Mouse (Mus musculus) brain, embryonic 14.5 days (tissue): ENCODE data around the gene Tarbp1. TPM values are rescaled to one million over a fixed set of nuclear protein-coding genes. Genes with fewer than 3 reads are reported as not detected.

Source experiments
- DNase-seq: peaks from one replicate; pipeline ENCODE4 v3.0.0-alpha.2; 2011; ENCODE audit warnings: low read depth
- CTCF ChIP-seq: fragments of 200-500 bp; IDR thresholded peaks from 2 replicates; pipeline ENCODE4 v1.5.1; 2012; ENCODE audit warnings: inconsistent platforms, mild to moderate bottlenecking, moderate library complexity, borderline replicate concordance; ENCODE audit not compliant: insufficient read depth, insufficient read length; ENCODE audit errors: extremely low read depth
- POLR2A ChIP-seq: fragments of 200-500 bp; IDR thresholded peaks from 2 replicates; pipeline ENCODE4 v1.6.1; 2012; ENCODE audit warnings: mild to moderate bottlenecking, inconsistent platforms, borderline replicate concordance; ENCODE audit not compliant: poor library complexity, insufficient read depth, insufficient read length, severe bottlenecking; ENCODE audit errors: extremely low read depth
- polyA plus RNA-seq: library from polyadenylated mRNA; depleted of rRNA; stranded (reverse); fragments of >200 nt; gene quantifications from 2 replicates; pipeline ENCODE4 v1.2.3, GENCODE M21; 2012; rRNA removed

Gene Tarbp1
- polyA plus RNA-seq: 5.9 and 6.4 TPM in 2 replicates

GRCm38 (mm10) chr8:126474299-126475187 is at the start of gene Tarbp1:
TSS of gene Tarbp1 (minus strand) at chr8:126475065.
- TF ChIP-seq CTCF (no peak), POLR2A (peak; percentile 67)
- DNase-seq: peak; percentile 97

DNA sequence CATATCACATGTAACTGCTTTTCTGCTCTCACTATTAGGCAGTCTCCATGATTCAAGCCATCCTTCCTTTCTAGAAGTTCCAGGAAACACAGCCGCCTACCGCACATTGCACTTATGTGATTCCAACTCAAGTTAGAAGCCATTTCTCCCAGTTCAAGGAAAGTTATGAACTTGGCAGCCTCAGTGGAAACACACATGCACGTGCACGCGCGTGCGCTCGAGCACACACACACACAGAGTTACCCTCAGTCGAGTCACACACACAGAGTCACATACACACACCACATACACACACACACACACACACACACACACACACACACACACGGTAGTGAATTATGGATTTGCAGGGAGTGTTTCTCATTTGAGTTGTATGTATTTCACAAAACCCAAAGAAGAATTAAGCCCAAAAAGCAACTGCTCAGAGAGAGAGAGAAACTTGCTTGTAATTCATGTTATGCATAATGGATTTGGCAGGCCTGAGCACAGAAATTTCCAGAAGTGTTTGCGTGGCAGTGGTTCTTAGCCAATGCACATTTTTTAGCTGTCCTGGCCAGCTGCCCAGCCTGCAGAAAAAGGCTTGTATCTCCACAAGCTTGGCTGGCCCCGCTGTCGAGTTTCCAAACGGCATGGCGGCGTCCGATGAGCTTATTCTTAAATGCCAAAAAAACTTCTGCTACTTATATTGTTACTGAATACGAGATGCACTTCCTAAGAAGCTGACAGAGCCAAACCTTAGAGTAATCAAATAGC is 49.5 kb upstream of the Tarbp1 start:
- TF ChIP-seq POLR2A: no peak
- TF ChIP-seq CTCF: no peak
- DNase-seq: peak; percentile 94

- DNase-seq: peak; percentile 67
- no peak for TF ChIP-seq CTCF
- no peak for TF ChIP-seq POLR2A
Measured at GRCm38 (mm10) chr8:126523060-126523574, 48.3 kb upstream of the Tarbp1 start.

DNA sequence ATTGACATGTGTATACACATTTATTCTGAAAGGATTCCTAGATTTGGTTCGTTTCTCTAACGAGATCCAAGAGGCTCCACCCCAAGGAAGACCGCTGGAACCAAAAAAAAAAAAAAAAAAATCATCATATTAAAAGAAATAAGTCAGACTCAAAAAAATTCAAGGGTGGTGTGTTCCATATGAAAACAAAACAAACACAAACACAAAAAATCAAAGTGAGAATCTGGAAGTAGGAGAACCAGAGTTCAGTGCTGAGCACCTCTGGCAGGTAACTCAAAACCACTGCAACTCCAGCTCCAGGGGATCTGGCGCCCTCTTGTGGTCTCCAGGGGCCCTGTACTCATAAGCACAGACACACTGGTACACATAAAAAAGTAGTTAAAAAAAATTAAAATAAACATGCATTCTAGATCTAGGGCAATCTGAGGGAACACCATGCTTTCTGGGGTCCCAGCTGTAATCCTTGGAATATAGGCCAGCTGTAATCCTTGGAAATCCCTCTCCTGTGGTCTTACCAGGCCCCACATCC is 44.6 kb upstream of the Tarbp1 start:
- DNase-seq: no peak
- TF ChIP-seq CTCF: peak; percentile 18; the same call in 1 of the 2 replicates
- no peak for TF ChIP-seq POLR2A

- TF ChIP-seq CTCF (no peak), POLR2A (no peak)
Measured at GRCm38 (mm10) chr8:126516620-126517577, 42.0 kb upstream of the Tarbp1 start.

DNA sequence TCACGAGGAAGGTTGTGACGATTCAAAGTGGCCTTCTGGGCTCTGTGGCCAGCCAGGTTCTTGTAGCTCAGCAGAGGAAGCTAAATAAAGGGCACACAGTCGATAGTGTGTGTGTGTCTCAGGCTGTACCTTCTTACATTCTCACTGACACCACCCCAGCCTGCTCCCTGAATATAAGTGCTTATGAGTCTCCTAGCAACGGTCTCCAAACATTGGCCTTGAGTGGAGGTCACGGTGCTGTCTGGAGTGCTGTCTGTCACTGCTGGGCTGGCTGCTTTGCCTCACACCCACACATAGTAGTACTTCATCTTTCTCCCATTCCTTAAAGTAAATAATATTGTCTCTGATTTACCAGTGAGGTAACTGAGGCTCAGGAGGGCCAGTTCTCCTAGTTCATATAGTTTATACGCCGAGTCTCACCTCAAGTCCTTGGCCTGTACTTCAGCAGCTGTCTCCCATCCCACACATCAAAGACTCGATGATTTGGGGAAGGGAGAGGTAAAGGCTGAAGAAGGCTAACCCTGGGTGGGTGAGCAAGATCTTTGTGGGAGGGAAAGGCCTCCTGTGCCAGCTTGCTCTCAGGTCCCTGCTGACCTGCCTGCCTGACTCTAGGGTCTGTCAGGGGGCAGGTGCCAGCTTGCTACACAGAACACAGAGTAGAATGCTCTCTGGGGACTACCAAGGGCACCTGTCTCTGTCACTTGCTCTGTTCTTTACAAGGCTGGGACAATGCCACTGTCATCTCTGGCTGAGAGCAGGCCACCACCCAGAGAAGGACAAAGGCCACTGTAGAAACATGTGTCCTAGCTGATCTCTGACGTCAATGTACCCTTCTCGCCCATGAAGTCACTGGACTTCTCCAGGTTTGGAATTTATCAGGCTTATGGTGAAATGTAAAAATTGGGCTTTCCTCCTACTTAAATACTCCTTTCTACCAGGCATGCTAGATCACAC is 39.4 kb upstream of the Tarbp1 start:
- TF ChIP-seq CTCF (no peak), POLR2A (no peak)
- peak; percentile 43 for DNase-seq

More at GRCm38 (mm10) chr8:126516620-126517577, 42.0 kb upstream of the Tarbp1 start:
- peak; percentile 98 for DNase-seq

DNA sequence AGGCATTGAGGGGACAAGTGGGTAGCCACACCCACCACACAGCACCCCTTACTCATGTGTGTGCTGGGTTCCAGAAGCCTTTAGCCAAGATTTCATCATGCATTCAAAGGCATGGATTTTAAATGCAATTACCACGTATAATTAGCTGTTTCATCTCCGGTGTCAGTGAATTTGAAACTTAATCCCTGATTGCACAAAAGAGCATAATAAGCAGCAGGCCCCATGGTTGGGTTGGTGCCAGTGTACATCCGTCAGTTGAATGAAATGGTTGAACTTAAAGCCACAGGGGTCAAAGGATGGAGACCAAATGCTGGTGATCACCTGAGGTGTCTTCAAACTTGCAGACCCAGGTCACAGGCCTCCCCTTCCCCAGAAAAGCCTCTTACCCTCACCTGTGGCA is 36.0 kb upstream of the Tarbp1 start:
- peak; percentile 31 for DNase-seq
- no peak for TF ChIP-seq CTCF

DNA sequence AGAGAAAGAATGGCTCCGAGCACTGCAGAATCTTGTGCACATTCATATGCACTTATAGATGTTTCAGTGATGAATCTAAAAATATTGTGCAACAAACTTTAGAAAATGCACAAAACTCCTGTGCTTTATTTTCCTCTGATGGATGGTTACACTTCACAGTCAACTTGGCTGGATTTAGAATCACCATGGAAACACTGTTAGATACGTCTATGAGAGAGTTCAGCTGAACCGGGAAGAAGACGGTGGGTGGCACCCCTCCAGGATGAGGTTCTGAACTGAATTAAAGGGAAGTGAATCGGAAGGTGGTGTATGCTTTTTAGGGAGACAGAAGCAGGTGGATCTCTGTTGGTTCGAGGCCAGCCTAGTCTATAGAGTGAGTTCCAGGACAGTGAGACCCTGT is 34.8 kb upstream of the Tarbp1 start:
- no peak for TF ChIP-seq CTCF
- no peak for TF ChIP-seq POLR2A
- DNase-seq: peak; percentile 49

GRCm38 (mm10) chr8:126508871-126509586 is 34.2 kb upstream of the Tarbp1 start:
- DNase-seq: no peak
- TF ChIP-seq POLR2A (no peak), CTCF (peak; percentile 20; the same call in 1 of the 2 replicates)
